Mouse (Mus musculus): ENCODE measurements around the gene Mettl18. TPM values are rescaled to one million over a fixed set of nuclear protein-coding genes. Genes with fewer than 3 reads are reported as not detected.
A peak's percentile ranks its signal among the peaks of the same experiment; 100 is the strongest.
"Not testable (repeated sequence)": the region's sequence is repeated elsewhere in the genome, so short reads cannot be mapped to it uniquely, and the experiment has no call there.

Gene Mettl18
- polyA plus RNA-seq, 1 experiment from 2014 or later, result 7.5 TPM

DNA sequence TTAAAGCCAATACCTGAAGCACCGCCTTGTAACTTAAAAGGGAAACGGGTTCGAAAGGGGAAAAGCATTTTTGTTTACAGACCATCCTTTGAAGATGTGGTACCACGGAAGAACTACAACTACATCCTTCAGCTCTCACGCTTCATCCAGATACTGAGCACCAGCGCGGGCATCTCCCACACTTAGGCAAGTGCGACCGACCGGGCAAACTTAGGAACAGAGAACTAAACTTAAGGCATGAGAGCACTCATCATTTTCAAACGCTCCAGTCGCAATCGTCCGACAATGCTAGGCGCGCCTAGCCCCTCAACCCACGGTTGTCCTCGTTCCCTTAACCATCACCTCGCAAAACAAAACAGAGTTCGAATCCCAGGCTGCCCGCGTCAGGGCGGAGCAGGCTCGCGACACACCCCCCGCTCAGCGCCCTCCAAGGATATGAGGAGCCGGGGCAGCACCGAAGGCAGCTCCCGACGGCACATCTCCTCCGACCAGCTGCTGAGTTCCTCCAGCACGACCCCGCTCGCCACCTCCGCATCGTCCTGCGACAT lies 442 bp upstream of the Mettl18 start:
- Histone ChIP-seq H3K27ac (ENCODE audit: low read depth, low read length) (no peak overlapping the region), H3K36me3 (ENCODE audit: control insufficient read depth, insufficient read depth, low read length) (no peaks in the 10 kb centered on the region), H3K4me3 (ENCODE audit: low read depth, low read length) (peak overlapping the region; percentile 50), H3K9ac (replicated peaks; ENCODE audit: low read depth, low read length) (peak overlapping the region; percentile 67), H3K4me2 (ENCODE audit: low read depth, low read length) (peak overlapping the region; percentile 72), H3K9me3 (ENCODE audit: control insufficient read depth, low read length) (no peaks in the 10 kb centered on the region), H3K4me1 (ENCODE audit: control insufficient read depth, insufficient read depth, low read length) (no peaks in the 10 kb centered on the region), H3K27me3 (ENCODE audit: control insufficient read depth, insufficient read depth, low read length) (no peaks in the 10 kb centered on the region)
- 2% methylated on average over 38 of the region's 38 CpGs for WGBS
- ATAC-seq (ENCODE audit: low read depth), result peak; percentile 77; the same call in 1 of the 2 replicates

DNA sequence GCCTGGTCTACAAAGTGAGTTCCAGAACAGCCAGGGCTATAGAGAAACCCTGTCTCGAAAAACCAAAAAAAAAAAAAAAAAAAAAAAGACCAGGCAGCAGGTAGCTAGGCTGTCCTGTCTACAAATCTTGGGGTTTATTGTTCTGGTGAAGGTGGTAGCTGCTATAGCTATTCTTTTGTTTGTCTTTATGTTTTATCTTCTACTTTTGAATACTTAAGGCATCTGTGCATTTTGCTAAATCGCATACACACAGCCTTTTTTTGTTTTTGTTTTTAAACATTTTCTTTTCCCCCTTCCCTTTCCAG lies 872 bp downstream of the Mettl18 start:
- H3K27me3 ChIP-seq (ENCODE audit: control insufficient read depth, insufficient read depth, low read length), result no peaks in the 10 kb centered on the region
- H3K36me3 ChIP-seq (ENCODE audit: control insufficient read depth, insufficient read depth, low read length), result no peaks in the 10 kb centered on the region
- peak overlapping the region; percentile 62 for H3K4me2 ChIP-seq (ENCODE audit: low read depth, low read length)
- no peaks in the 10 kb centered on the region for H3K9me3 ChIP-seq (ENCODE audit: control insufficient read depth, low read length)
- H3K4me3 ChIP-seq (ENCODE audit: low read depth, low read length), result peak overlapping the region; percentile 50
- H3K27ac ChIP-seq (ENCODE audit: low read depth, low read length), result no peak overlapping the region
- peak overlapping the region; percentile 67; the same call in 1 of the 2 replicates for H3K9ac ChIP-seq (replicated peaks; ENCODE audit: low read depth, low read length)
- 85% methylated on average over 1 of the region's 2 CpGs for WGBS
- no peak for ATAC-seq (ENCODE audit: low read depth)
- no peaks in the 10 kb centered on the region for H3K4me1 ChIP-seq (ENCODE audit: control insufficient read depth, insufficient read depth, low read length)

GRCm38 (mm10) chr1:164001831-164002452 lies 7.3 kb downstream of the Mettl18 start:
- Histone ChIP-seq H3K36me3 (ENCODE audit: control insufficient read depth, insufficient read depth, low read length) (no peaks in the 10 kb centered on the region), H3K9ac (replicated peaks; ENCODE audit: low read depth, low read length) (no peak overlapping the region), H3K4me2 (ENCODE audit: low read depth, low read length) (no peak overlapping the region), H3K27me3 (ENCODE audit: control insufficient read depth, insufficient read depth, low read length) (no peaks in the 10 kb centered on the region), H3K4me3 (ENCODE audit: low read depth, low read length) (no peak overlapping the region), H3K27ac (ENCODE audit: low read depth, low read length) (no peak overlapping the region), H3K4me1 (ENCODE audit: control insufficient read depth, insufficient read depth, low read length) (no peaks in the 10 kb centered on the region), H3K9me3 (ENCODE audit: control insufficient read depth, low read length) (no peaks in the 10 kb centered on the region)
- WGBS, result 69% methylated on average over 6 of the region's 6 CpGs
- no peak for ATAC-seq (ENCODE audit: low read depth)

- Histone ChIP-seq H3K4me1 (ENCODE audit: control insufficient read depth, insufficient read depth, low read length) (no peaks in the 10 kb centered on the region), H3K36me3 (ENCODE audit: control insufficient read depth, insufficient read depth, low read length) (no peaks in the 10 kb centered on the region), H3K4me3 (ENCODE audit: low read depth, low read length) (no peak overlapping the region), H3K9me3 (ENCODE audit: control insufficient read depth, low read length) (no peaks in the 10 kb centered on the region), H3K27me3 (ENCODE audit: control insufficient read depth, insufficient read depth, low read length) (no peaks in the 10 kb centered on the region), H3K27ac (ENCODE audit: low read depth, low read length) (no peak overlapping the region), H3K4me2 (ENCODE audit: low read depth, low read length) (no peak overlapping the region), H3K9ac (replicated peaks; ENCODE audit: low read depth, low read length) (no peak overlapping the region)
- ATAC-seq (ENCODE audit: low read depth), result no peak
- 84% methylated on average over 3 of the region's 3 CpGs for WGBS
These were observed 9.6 kb downstream of the Mettl18 start for GRCm38 (mm10) chr1:164004311-164004710.

DNA sequence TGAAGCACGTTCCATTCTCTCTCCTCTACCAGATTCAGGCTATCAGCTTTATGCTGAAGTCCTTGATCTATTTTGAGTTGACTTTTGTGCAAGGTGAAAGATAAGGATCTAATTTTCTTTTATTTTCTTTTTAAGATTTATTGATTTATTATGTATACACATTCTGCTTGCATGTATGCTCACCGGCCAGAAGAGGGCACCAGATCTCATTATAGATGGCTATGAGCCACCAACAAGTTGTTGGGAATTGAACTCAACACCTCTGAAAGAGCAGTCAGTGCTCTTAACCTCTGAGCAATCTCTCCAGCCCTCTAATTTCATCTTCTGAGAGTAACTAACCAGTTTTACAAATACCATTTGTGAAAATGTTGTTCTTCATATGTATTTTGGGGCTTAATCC lies 14.5 kb downstream of the Mettl18 start:
- no peaks in the 10 kb centered on the region for H3K4me1 ChIP-seq (ENCODE audit: control insufficient read depth, insufficient read depth, low read length)
- 44% methylated on average over 2 of the region's 2 CpGs for WGBS
- no peak for ATAC-seq (ENCODE audit: low read depth)
- H3K9me3 ChIP-seq (ENCODE audit: control insufficient read depth, low read length), result no peaks in the 10 kb centered on the region
- H3K27me3 ChIP-seq (ENCODE audit: control insufficient read depth, insufficient read depth, low read length), result no peaks in the 10 kb centered on the region
- no peak overlapping the region for H3K9ac ChIP-seq (replicated peaks; ENCODE audit: low read depth, low read length)
- H3K36me3 ChIP-seq (ENCODE audit: control insufficient read depth, insufficient read depth, low read length), result no peaks in the 10 kb centered on the region
- no peak overlapping the region for H3K27ac ChIP-seq (ENCODE audit: low read depth, low read length)
- H3K4me2 ChIP-seq (ENCODE audit: low read depth, low read length), result no peak overlapping the region
- no peak overlapping the region for H3K4me3 ChIP-seq (ENCODE audit: low read depth, low read length)

- no peaks in the 10 kb centered on the region for H3K36me3 ChIP-seq (ENCODE audit: control insufficient read depth, insufficient read depth, low read length)
- H3K9ac ChIP-seq (replicated peaks; ENCODE audit: low read depth, low read length), result no peak overlapping the region
- H3K4me3 ChIP-seq (ENCODE audit: low read depth, low read length), result no peak overlapping the region
- H3K27me3 ChIP-seq (ENCODE audit: control insufficient read depth, insufficient read depth, low read length), result no peaks in the 10 kb centered on the region
- no peak for ATAC-seq (ENCODE audit: low read depth)
- no peak overlapping the region for H3K27ac ChIP-seq (ENCODE audit: low read depth, low read length)
- no peaks in the 10 kb centered on the region for H3K4me1 ChIP-seq (ENCODE audit: control insufficient read depth, insufficient read depth, low read length)
- 93% methylated on average over 1 of the region's 1 CpGs for WGBS
- H3K9me3 ChIP-seq (ENCODE audit: control insufficient read depth, low read length), result no peaks in the 10 kb centered on the region
- H3K4me2 ChIP-seq (ENCODE audit: low read depth, low read length), result no peak overlapping the region
These were observed 19.9 kb downstream of the Mettl18 start for GRCm38 (mm10) chr1:164014616-164015015.

- Histone ChIP-seq H3K4me3 (ENCODE audit: low read depth, low read length) (no peak overlapping the region), H3K4me2 (ENCODE audit: low read depth, low read length) (no peak overlapping the region), H3K27ac (ENCODE audit: low read depth, low read length) (no peak overlapping the region), H3K9me3 (ENCODE audit: control insufficient read depth, low read length) (no peaks in the 10 kb centered on the region), H3K9ac (replicated peaks; ENCODE audit: low read depth, low read length) (no peak overlapping the region), H3K4me1 (ENCODE audit: control insufficient read depth, insufficient read depth, low read length) (no peaks in the 10 kb centered on the region), H3K27me3 (ENCODE audit: control insufficient read depth, insufficient read depth, low read length) (no peaks in the 10 kb centered on the region), H3K36me3 (ENCODE audit: control insufficient read depth, insufficient read depth, low read length) (no peaks in the 10 kb centered on the region)
- 76% methylated on average over 16 of the region's 16 CpGs for WGBS
- ATAC-seq (ENCODE audit: low read depth), result no peak
These were observed 23.7 kb downstream of the Mettl18 start for GRCm38 (mm10) chr1:164018221-164018896.

- no peaks in the 10 kb centered on the region for H3K27me3 ChIP-seq (ENCODE audit: control insufficient read depth, insufficient read depth, low read length)
- 23% methylated on average over 6 of the region's 6 CpGs for WGBS
- no peaks in the 10 kb centered on the region for H3K4me1 ChIP-seq (ENCODE audit: control insufficient read depth, insufficient read depth, low read length)
- ATAC-seq (ENCODE audit: low read depth), result no peak
- no peak overlapping the region for H3K27ac ChIP-seq (ENCODE audit: low read depth, low read length)
- no peaks in the 10 kb centered on the region for H3K9me3 ChIP-seq (ENCODE audit: control insufficient read depth, low read length)
- no peak overlapping the region for H3K4me3 ChIP-seq (ENCODE audit: low read depth, low read length)
- H3K9ac ChIP-seq (replicated peaks; ENCODE audit: low read depth, low read length), result no peak overlapping the region
- H3K4me2 ChIP-seq (ENCODE audit: low read depth, low read length), result no peak overlapping the region
- no peaks in the 10 kb centered on the region for H3K36me3 ChIP-seq (ENCODE audit: control insufficient read depth, insufficient read depth, low read length)
These were observed 25.1 kb downstream of the Mettl18 start for GRCm38 (mm10) chr1:164019789-164020188.

DNA sequence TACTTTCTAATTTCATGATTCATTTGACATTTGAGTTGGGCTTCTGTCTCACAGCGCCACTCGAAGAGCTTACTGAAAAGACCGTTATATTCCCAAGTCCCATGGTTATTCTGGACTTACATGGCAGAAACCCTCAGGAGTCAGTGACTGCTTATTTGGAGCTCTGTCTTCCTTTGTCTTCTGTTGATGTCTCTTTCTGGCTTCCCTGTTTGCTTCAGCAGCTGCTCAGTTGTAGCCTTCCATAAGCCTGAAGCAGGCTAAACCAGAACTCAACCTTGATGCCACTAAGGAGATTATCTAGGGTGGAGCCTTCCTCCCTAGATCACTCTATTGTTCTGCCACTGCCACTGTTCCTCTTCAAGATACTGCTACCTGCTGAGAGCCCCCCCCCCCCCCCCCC lies 26.1 kb downstream of the Mettl18 start:
- H3K27me3 ChIP-seq (ENCODE audit: control insufficient read depth, insufficient read depth, low read length); H3K4me2 ChIP-seq (ENCODE audit: low read depth, low read length); H3K9ac ChIP-seq (replicated peaks; ENCODE audit: low read depth, low read length); H3K9me3 ChIP-seq (ENCODE audit: control insufficient read depth, low read length); H3K4me1 ChIP-seq (ENCODE audit: control insufficient read depth, insufficient read depth, low read length); ATAC-seq (ENCODE audit: low read depth); H3K27ac ChIP-seq (ENCODE audit: low read depth, low read length); H3K36me3 ChIP-seq (ENCODE audit: control insufficient read depth, insufficient read depth, low read length); H3K4me3 ChIP-seq (ENCODE audit: low read depth, low read length): not testable (repeated sequence)
- WGBS, result 81% methylated on average over 3 of the region's 3 CpGs
